Mouse (Mus musculus): ENCODE measurements around the gene Hoxa5. TPM values are rescaled to one million over a fixed set of nuclear protein-coding genes. Genes with fewer than 3 reads are reported as not detected.

The Hoxa5 gene
- total RNA-seq, 2 experiments from 2014 or later: not detected

DNA sequence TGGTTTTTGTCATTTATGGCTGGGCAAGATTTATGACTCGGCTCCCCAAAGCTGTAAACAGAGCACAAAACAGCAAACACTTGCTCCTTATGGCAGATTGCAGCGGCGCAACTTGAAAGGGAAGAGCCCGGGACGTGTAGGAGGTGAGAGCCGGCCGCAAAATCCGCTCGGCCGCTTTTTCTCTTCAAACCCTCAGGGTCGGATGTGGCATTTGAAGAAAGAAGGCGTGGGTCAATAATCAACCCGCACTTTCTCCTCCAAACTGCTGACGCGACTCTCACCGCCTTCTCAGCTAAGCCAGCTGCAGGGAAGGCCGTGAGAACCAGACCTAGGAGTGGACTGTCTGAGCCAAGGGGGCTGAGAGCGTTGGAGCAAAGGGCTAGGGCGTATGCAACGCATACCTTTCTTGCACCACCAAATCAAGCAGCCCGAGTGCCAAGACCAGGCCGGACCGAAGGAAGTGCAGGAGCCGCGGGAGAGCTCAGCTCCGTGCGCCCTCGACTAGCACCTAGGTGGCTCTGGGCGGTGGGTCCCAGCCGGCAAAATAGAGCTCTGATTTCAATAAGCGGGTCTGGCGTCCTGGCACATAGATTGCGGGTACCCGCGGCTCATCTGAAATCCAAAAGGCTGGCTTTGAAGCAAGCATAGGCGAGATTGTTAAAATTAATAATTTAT lies 27.2 kb downstream of the Hoxa5 start, which contains the start of gene 5730596B20Rik:
TSS of gene 5730596B20Rik (plus strand) at position 438 of the 675 bp plus-strand sequence.
- H3K27ac ChIP-seq: no peak within 1 kb of the TSS
- no peak for TF ChIP-seq CTCF (conservative IDR thresholded peaks at IDR 0.05)
- H3K4me3 ChIP-seq: no peak within 1 kb of the TSS
- no peak for DNase-seq (ENCODE audit: low spot score in 2 of 2)

DNA sequence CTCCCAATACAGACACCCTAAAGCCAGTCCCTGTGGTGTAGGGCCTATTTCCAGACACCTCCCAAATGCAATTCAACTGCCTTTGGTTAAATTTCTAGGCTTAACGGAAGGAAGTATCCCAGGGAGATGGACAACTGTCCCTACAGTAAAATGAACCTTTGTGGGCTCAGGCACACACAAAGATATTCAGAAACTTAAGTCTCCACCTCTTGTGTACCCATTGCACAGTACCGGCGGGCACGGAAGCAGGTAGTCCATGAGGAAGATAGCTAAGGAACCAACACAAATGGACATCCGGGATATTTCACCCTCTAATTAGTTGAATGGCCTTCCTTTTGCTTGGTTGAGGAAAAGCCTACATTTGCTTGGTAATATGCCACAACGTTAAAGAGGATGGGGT lies 28.0 kb downstream of the Hoxa5 start:
- Histone ChIP-seq H3K4me3 (no peak overlapping the region), H3K27ac (no peak overlapping the region)
- TF ChIP-seq CTCF (conservative IDR thresholded peaks at IDR 0.05): no peak
- DNase-seq (ENCODE audit: low spot score in 2 of 2): no peak

DNA sequence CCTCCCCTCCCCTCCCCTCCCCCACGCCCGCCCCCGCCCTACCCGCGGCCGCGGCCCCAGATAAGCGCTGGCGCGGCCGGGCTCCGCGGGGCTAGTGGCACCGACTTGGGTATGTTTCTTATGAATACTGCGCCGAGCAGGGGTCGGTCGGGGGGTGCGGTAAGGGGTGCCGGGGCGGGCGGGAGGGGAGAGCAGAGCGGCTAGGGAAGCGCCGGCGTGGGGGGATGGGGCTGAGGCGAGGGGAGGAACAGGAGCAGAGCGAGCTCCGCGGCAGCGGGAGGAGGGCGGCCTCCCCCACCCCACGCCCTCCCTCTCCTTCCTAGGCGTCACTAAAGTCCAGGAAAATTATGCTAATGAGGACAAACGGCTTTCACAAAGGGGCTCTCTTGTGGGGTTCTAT lies 28.5 kb downstream of the Hoxa5 start:
- no peak for TF ChIP-seq CTCF (conservative IDR thresholded peaks at IDR 0.05)
- no peak overlapping the region for H3K27ac ChIP-seq
- no peak for DNase-seq (ENCODE audit: low spot score in 2 of 2)
- no peak overlapping the region for H3K4me3 ChIP-seq

DNA sequence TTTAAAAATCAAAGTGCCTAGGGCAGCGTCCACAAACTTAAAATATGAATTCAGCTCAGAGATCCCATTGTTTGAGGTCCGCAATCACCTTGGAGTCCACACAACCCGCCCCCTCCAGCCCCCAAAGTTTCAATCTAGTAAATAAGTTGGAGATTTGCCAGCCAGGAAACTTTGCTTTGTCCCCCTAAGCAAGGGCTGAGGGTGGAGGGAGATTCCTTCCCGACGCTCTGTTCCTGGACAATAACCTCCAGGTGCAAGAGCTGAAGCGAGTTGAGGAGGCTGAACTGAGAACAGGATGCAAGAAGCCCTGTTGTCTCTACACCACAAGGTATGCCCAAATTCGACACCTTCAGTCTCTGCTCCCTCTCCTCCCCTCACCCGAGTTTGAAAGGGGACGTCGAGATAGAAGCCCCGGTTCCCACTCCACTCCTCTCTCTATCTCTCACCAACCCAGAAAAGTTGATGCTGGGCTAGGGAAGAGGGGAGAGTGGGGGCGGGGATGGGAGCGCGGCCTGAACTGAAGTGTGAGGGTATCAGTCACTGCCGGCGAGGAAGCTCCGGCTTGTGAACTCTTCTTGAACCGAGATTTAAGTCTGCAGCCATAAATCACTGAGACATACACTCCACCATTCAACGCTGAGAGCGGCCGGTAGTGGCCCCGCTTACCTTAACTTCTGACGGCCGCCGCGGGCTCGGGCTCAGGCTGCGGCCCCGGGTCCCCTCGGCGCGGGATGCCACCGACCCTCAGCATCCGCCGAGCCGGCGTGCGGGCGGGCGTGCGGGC lies 29.2 kb downstream of the Hoxa5 start:
- TF ChIP-seq CTCF (conservative IDR thresholded peaks at IDR 0.05): no peak
- no peak overlapping the region for H3K4me3 ChIP-seq
- H3K27ac ChIP-seq: no peak overlapping the region
- DNase-seq (ENCODE audit: low spot score in 2 of 2): no peak

DNA sequence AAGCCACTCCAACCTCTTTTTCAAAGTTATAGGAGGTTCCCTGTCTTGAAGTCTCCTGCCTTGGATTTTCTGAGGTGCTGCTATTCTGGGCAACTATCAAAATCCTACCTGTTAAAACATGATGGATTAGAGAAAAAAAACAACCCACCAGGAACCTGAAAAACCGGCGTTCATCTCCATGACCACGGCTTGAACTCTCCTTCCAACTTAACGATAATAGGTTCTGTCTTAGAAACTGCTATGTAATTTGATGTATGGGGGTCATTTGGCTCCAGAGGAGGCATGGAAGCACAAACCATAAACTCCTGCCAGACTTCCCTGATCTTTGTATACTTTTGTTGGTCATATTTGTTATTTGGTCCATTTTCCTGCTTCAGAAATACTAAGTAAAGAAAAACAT lies 30.7 kb downstream of the Hoxa5 start:
- Histone ChIP-seq H3K27ac (no peak overlapping the region), H3K4me3 (no peak overlapping the region)
- DNase-seq (ENCODE audit: low spot score in 2 of 2): no peak
- TF ChIP-seq CTCF (conservative IDR thresholded peaks at IDR 0.05): no peak

DNA sequence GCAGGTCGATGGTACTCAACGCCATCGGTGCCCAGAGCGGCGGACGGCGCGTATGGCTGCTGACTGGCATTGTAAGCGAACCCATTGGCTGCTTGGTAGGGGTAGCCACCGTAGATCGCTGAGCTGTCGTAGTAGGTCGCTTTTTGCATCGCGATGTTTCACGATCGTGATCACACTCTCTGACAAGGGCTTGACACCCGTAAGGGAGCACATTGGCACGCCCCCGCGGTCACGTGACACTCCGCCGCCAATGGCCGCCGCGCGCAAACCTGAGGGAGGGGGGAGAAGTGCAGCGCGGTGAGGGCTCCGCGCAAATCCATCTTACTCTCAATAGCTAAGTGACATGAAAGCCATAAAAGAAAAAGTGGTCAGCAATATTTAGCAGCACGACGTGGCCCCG lies 31.9 kb downstream of the Hoxa5 start:
- H3K4me3 ChIP-seq: no peak overlapping the region
- no peak for TF ChIP-seq CTCF (conservative IDR thresholded peaks at IDR 0.05)
- no peak for DNase-seq (ENCODE audit: low spot score in 2 of 2)
- H3K27ac ChIP-seq: no peak overlapping the region

DNA sequence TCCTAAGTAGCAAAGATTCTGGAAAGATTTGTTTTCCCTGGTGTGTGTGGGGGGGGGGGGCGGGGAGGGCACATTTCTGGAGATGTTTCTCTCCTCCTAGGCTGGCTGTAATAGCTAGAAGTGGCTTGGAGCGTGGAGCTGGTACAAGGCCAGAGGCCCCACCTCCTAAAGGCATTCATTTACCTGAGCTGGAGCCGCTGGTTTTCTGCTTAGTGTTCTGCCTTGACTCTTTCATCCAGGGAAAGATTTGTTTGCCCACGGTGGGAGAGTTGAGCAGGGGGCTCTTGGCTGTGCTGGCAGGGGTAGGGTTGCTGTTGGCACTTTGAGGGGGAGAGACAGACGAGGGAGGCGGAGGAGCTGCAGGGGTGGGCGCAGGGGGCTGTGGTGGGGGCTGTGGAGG lies 32.4 kb downstream of the Hoxa5 start:
- Histone ChIP-seq H3K27ac (no peak overlapping the region), H3K4me3 (no peak overlapping the region)
- TF ChIP-seq CTCF (conservative IDR thresholded peaks at IDR 0.05): no peak
- no peak for DNase-seq (ENCODE audit: low spot score in 2 of 2)

GRCm38 (mm10) chr6:52171331-52171730 lies 33.1 kb downstream of the Hoxa5 start:
- H3K27ac ChIP-seq: no peak overlapping the region
- no peak for TF ChIP-seq CTCF (conservative IDR thresholded peaks at IDR 0.05)
- DNase-seq (ENCODE audit: low spot score in 2 of 2): no peak
- no peak overlapping the region for H3K4me3 ChIP-seq

GRCm38 (mm10) chr6:52170898-52171223 lies 33.5 kb downstream of the Hoxa5 start:
- no peak overlapping the region for H3K4me3 ChIP-seq
- no peak for DNase-seq (ENCODE audit: low spot score in 2 of 2)
- H3K27ac ChIP-seq: no peak overlapping the region
- no peak for TF ChIP-seq CTCF (conservative IDR thresholded peaks at IDR 0.05)

DNA sequence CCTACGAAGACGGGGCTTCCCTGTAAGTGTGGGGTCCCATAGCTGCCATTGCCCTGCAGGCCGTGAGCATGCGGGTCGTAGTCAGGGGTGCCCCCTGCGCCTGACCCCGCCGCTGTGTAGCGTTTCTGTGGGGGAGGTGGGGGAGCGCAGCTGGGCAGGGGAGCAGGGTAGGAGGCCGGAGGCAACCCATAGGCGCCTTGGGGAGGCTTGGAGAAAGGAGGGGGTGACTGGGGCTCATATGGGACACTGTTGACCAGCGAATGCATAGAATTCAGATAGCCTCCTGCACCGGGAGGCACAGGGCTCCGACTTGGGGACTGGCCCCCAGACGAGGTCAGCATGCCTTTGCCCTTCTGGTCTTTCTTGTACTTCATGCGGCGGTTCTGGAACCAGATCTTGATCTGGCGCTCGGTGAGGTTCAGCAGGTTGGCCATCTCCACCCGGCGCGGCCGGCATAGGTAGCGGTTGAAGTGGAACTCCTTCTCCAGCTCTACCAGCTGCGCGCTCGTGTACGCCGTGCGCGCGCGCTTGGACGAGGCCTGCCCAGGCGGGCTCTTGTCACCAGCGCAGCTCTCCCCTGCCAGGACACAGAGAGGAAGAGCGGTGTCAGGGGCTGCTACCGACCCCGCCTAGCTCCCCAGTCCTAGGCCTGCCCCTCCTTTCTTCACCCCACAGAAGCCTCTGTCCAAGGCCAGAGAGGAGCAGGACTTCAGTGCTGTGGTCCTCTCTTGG lies 34.1 kb downstream of the Hoxa5 start:
- DNase-seq (ENCODE audit: low spot score in 2 of 2): no peak
- no peak overlapping the region for H3K27ac ChIP-seq
- TF ChIP-seq CTCF (conservative IDR thresholded peaks at IDR 0.05): no peak
- H3K4me3 ChIP-seq: no peak overlapping the region

GRCm38 (mm10) chr6:52169499-52170165 lies 34.8 kb downstream of the Hoxa5 start:
- no peak overlapping the region for H3K27ac ChIP-seq
- TF ChIP-seq CTCF (conservative IDR thresholded peaks at IDR 0.05): no peak
- no peak overlapping the region for H3K4me3 ChIP-seq
- no peak for DNase-seq (ENCODE audit: low spot score in 2 of 2)

GRCm38 (mm10) chr6:52168191-52169055 lies 36.0 kb downstream of the Hoxa5 start:
- no peak for TF ChIP-seq CTCF (conservative IDR thresholded peaks at IDR 0.05)
- H3K4me3 ChIP-seq: no peak overlapping the region
- H3K27ac ChIP-seq: no peak overlapping the region
- no peak for DNase-seq (ENCODE audit: low spot score in 2 of 2)
